Mouse (Mus musculus): ENCODE measurements around the gene Hs3st1.
"Not testable (repeated sequence)": the region's sequence is repeated elsewhere in the genome, so short reads cannot be mapped to it uniquely, and the experiment has no call there.

DNA sequence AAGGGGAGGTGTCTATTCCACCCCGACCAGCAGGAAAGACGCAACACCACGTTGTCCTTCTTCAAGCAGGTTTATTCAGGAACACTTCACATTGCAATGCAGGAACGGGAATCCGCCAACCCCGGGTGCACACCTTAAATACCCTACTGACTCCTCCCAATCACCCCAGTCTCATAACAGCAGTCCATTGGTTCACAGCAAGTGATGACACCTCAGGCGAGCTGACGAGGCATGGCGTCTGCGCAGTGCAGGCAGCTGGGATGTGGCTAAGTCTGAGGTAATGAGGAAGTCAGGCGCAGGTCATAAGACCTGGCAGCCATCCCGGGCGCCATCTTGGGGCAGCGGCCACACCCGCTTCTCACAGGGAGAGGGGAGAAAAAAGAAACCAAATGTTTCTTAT, at the start of gene Hs3st1:
- TF ChIP-seq GATA1, TAL1 (IDR thresholded peaks at IDR 0.05; ENCODE audit: low read length): not testable (repeated sequence)

Measured in erythroblast, embryonic 14.5 days (primary cell).